Mouse (Mus musculus): ENCODE results near the gene Pkp4. TPM values are rescaled to one million over a fixed set of nuclear protein-coding genes. Genes with fewer than 3 reads are reported as not detected.

The Pkp4 gene
- 27.8 and 36.7 TPM in 2 replicates for polyA plus RNA-seq (2011; ENCODE audit: insufficient read length, low read depth, missing spikeins)

DNA sequence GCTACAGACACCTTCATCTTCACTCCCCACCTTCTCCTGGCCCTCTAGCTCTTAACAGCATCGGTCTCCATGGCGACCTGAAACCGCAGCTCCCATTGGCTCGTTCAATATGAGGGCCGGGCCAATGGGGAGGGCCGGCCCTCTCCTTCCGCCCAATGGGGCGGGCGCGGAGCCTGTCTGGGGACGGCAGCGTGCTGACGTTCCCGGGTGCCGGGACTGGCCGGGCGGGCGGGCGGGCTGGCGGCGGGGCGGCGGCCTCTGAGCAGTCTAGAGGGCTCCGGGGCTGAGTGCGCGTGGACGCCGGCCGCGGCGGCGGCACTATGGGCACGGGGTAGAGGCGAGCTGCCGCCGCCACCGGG is at the start of gene Pkp4, which contains the start of gene Ccdc148:
Pkp4 (plus strand) TSS at position 246 of the 359 bp plus-strand sequence.
Ccdc148 (minus strand) TSS at position 79 of the 359 bp plus-strand sequence.
- TF ChIP-seq POLR2A (IDR thresholded peaks at IDR 0.05; ENCODE audit: low read depth, low read length) = peak; percentile 61
- no peak for TF ChIP-seq CTCF (IDR thresholded peaks at IDR 0.05; ENCODE audit: borderline replicate concordance, insufficient read depth, low read length)
- peaks cover 2% of the 10 kb centered on the region; the same call in 1 of the 2 replicates for H3K4me1 ChIP-seq (ENCODE audit: control insufficient read depth, insufficient read depth, low read length)
- no peak within 1 kb of the TSS; the same call in 1 of the 2 replicates for H3K27ac ChIP-seq (ENCODE audit: insufficient read depth, low read length)
- peak within 1 kb of the TSS; percentile 83 for H3K4me3 ChIP-seq (ENCODE audit: insufficient read depth, low read length)

DNA sequence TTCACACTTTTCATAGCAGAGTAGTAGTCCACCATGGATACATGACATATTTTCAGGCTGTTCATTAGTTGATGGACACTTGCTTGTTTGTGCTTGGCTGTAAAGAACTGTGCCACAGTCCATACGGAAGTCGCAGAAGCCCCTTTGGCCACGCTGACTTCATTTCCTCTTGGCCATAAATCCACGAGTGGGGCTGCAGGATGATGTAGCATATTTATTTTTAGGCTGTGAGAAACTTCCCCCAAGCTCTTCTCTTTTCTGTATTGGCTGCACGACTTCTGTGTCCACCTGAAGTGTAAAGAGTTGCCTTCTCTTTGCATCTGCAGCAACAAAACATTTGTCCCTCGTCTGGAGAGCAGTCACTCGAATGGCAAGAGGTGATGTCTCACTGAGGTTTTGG is 31.6 kb upstream of the Pkp4 start:
- no peaks in the 10 kb centered on the region for H3K4me1 ChIP-seq (ENCODE audit: control insufficient read depth, insufficient read depth, low read length)
- H3K4me3 ChIP-seq (ENCODE audit: insufficient read depth, low read length) = no peak overlapping the region
- no peak overlapping the region for H3K27ac ChIP-seq (ENCODE audit: insufficient read depth, low read length)
- TF ChIP-seq POLR2A (IDR thresholded peaks at IDR 0.05; ENCODE audit: low read depth, low read length) (no peak), CTCF (IDR thresholded peaks at IDR 0.05; ENCODE audit: borderline replicate concordance, insufficient read depth, low read length) (no peak)

DNA sequence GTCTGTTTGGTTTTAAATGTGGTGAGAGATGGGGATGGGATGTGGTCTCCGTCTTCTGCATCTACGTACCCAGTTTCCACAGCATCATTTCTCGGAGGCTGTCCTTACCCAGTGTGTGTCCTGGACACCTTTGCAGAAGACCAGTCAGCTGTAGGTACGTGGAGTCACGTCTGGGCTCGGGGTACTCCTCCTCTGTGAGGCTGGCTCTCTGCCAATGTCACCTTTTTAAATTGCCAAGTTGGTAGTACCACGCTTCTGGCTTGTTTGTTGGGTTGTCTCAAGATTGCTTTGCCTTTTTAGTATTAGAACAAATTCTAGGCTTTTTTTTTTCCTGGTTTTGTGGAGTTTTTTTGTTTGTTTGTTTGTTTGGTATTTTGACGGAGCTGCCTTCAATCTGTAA is 30.8 kb upstream of the Pkp4 start:
- Histone ChIP-seq H3K4me3 (ENCODE audit: insufficient read depth, low read length) (no peak overlapping the region), H3K4me1 (ENCODE audit: control insufficient read depth, insufficient read depth, low read length) (no peaks in the 10 kb centered on the region), H3K27ac (ENCODE audit: insufficient read depth, low read length) (no peak overlapping the region)
- TF ChIP-seq CTCF (IDR thresholded peaks at IDR 0.05; ENCODE audit: borderline replicate concordance, insufficient read depth, low read length) (no peak), POLR2A (IDR thresholded peaks at IDR 0.05; ENCODE audit: low read depth, low read length) (no peak)

DNA sequence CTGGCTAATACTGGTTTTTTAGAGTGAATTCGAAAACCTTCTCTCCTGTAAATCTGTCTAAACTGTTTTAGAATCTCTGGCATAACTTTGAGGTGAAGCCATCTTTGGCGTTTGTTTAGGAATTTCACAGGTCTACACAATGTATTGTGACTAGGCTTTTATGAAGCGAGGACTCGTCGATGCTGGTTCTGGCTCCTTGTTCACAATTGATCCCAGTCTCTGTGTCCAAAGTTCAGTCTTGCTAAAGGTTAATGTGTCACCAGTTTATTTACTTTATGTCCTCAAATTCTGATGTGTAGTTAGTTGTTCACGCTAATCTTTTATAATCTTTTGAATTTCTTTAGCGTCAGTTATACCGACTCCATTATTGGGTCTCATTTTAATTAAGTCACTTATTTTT is 29.6 kb upstream of the Pkp4 start:
- TF ChIP-seq CTCF (IDR thresholded peaks at IDR 0.05; ENCODE audit: borderline replicate concordance, insufficient read depth, low read length) (no peak), POLR2A (IDR thresholded peaks at IDR 0.05; ENCODE audit: low read depth, low read length) (no peak)
- Histone ChIP-seq H3K27ac (ENCODE audit: insufficient read depth, low read length) (no peak overlapping the region), H3K4me3 (ENCODE audit: insufficient read depth, low read length) (no peak overlapping the region), H3K4me1 (ENCODE audit: control insufficient read depth, insufficient read depth, low read length) (no peaks in the 10 kb centered on the region)

DNA sequence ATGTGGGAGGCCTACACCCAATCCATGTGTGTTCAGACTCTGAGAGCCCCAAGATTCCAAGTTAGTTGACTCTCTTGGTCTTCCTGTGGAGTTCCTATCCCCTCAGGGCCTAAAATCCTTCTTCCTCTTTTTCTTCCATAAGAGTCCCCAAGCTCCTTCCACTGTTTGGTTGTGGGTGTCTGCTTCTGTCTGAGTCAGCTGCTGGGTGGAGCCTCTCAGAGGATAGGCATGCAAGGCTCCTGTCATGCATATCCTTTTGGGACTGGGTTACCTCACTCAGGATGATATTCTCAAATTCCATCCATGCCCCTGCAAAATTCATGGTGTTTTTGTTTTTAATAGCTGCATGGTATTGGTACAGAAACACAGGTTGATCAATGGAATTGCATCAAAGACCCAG is 5.2 kb upstream of the Pkp4 start:
- H3K27ac ChIP-seq (ENCODE audit: insufficient read depth, low read length) = peak overlapping the region; percentile 73; the same call in 1 of the 2 replicates
- H3K4me1 ChIP-seq (ENCODE audit: control insufficient read depth, insufficient read depth, low read length) = peaks cover 5% of the 10 kb centered on the region; the same call in 1 of the 2 replicates

DNA sequence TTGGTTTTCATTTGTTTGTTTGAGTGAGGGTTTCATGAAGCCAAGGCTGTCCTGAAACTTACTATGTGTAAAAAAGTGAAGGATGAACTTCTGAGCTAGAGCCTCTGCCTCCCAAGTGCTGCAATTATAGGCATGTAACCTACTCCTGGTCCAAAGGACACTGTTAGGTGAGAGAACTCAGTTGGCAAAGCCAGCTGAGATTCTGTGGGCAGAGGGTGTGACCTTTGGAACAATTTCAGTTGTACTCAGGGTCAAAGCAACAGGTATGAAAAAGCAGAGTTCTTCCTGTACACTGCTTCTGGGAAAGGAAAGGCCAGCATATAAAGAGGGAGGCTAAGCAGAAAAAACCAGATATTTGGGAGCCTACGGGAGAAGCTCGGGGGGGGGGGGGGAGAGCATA is 2.5 kb upstream of the Pkp4 start:
- no peak overlapping the region for H3K4me3 ChIP-seq (ENCODE audit: insufficient read depth, low read length)
- TF ChIP-seq POLR2A (IDR thresholded peaks at IDR 0.05; ENCODE audit: low read depth, low read length) (no peak), CTCF (IDR thresholded peaks at IDR 0.05; ENCODE audit: borderline replicate concordance, insufficient read depth, low read length) (no peak)
- peaks cover 8% of the 10 kb centered on the region for H3K4me1 ChIP-seq (ENCODE audit: control insufficient read depth, insufficient read depth, low read length)
- no peak overlapping the region for H3K27ac ChIP-seq (ENCODE audit: insufficient read depth, low read length)

More for the DNA sequence above, 5.2 kb upstream of the Pkp4 start:
- H3K4me3 ChIP-seq (ENCODE audit: insufficient read depth, low read length) = no peak overlapping the region
- TF ChIP-seq CTCF (IDR thresholded peaks at IDR 0.05; ENCODE audit: borderline replicate concordance, insufficient read depth, low read length) (no peak), POLR2A (IDR thresholded peaks at IDR 0.05; ENCODE audit: low read depth, low read length) (no peak)

DNA sequence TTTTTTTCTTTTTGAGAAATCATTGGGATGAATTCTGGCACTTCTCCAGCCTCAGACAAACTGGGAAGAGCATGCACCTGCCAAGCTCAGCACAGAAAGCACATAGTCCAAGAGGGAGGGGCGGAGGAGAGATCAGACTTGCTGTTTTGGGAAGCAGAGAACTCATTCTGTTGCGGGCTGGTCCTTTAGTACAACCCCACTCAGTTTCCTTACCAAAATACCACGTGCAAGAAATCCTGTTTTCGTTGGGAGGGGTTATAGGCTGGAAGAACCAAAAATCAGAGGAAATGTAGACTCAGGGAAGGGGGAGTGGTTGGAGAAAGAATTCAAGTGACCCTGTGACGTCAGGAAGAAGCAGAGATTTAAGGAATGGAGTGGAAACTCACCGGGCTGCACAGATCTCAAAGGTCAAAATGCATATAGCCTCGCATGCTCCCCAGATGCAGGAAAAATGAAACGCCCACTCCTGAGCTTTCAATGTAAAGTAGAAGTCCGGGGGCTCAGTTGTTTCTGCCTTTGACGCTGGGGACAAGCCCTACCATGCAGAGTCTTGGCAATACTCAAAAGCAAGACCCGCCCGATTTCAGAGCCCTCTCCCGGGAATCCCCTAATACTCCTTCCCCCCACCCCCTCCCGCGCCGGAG is 567 bp upstream of the Pkp4 start:
- no peak overlapping the region for H3K27ac ChIP-seq (ENCODE audit: insufficient read depth, low read length)
- peaks cover 5% of the 10 kb centered on the region; the same call in 1 of the 2 replicates for H3K4me1 ChIP-seq (ENCODE audit: control insufficient read depth, insufficient read depth, low read length)
- H3K4me3 ChIP-seq (ENCODE audit: insufficient read depth, low read length) = peak overlapping the region; percentile 83
- TF ChIP-seq POLR2A (IDR thresholded peaks at IDR 0.05; ENCODE audit: low read depth, low read length) = no peak
- no peak for TF ChIP-seq CTCF (IDR thresholded peaks at IDR 0.05; ENCODE audit: borderline replicate concordance, insufficient read depth, low read length)

DNA sequence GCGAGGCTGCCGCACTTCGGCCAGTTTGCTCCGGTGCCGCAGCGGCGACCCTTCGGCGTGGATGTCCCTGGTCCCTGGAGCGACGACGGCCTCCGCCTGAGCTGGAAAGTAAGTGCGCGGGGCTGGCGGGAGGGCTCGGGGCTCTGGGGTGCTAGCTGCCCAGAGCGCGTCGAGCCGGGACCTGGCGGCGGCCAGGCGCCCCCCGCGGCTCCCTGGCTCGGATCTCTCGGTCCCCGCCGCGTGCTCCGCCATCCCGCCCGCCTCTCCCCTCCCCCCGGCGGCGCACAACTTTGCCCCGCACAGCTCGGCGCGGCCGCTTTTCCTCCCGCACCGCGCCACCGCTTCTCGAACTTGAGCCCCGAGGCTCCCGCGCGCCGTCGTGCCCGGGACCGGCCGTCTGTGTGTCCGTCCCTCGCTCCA is 381 bp downstream of the Pkp4 start:
- no peak overlapping the region; the same call in 1 of the 2 replicates for H3K27ac ChIP-seq (ENCODE audit: insufficient read depth, low read length)
- H3K4me1 ChIP-seq (ENCODE audit: control insufficient read depth, insufficient read depth, low read length) = peaks cover 2% of the 10 kb centered on the region; the same call in 1 of the 2 replicates
- H3K4me3 ChIP-seq (ENCODE audit: insufficient read depth, low read length) = peak overlapping the region; percentile 82
- TF ChIP-seq CTCF (IDR thresholded peaks at IDR 0.05; ENCODE audit: borderline replicate concordance, insufficient read depth, low read length) (no peak), POLR2A (IDR thresholded peaks at IDR 0.05; ENCODE audit: low read depth, low read length) (no peak)

DNA sequence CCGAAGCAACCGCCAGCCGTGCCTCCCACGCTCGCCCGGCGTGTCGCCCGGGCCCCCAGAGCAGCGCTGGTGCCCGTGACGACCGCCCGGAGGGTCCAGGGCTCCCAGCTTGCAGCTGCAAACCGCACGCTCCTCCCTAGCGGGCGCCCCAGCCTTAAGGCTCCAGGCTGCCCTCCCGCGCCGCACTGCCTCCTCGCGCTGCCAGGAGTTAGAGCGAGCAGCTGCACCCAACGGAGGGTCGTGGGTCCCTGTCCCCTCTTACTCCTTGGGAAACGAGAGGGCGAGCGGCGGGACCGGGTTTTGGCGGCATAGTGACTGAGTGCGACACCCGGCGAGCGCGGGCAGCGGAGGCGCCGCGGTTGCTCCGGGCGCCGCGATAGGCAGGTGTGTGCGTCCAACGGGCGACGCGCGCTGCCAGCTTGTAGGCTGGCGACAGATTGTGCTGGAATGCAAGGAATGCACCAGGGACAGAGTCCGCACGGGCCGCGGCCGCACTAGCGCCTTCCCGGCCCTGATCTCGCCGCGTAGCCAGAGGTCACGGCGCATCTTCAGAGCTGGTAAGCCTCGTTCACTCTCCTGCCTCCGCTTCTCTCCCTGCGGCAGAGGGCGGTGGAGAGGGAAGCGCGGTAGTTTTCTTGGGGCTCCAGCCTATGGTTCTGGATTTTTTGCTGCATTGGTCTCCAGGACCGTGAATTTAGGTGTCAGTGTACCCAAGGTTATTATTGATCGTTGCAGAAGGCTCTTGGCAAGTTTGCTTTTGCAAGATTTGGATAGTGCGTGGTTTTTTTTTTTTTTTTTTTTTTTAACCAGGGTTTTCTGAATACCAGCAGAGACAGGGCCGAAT is 1.0 kb downstream of the Pkp4 start:
- TF ChIP-seq CTCF (IDR thresholded peaks at IDR 0.05; ENCODE audit: borderline replicate concordance, insufficient read depth, low read length) (peak; percentile 59), POLR2A (IDR thresholded peaks at IDR 0.05; ENCODE audit: low read depth, low read length) (no peak)
- peak overlapping the region; percentile 82 for H3K4me3 ChIP-seq (ENCODE audit: insufficient read depth, low read length)
- no peak overlapping the region; the same call in 1 of the 2 replicates for H3K27ac ChIP-seq (ENCODE audit: insufficient read depth, low read length)
- H3K4me1 ChIP-seq (ENCODE audit: control insufficient read depth, insufficient read depth, low read length) = peaks cover 2% of the 10 kb centered on the region; the same call in 1 of the 2 replicates

DNA sequence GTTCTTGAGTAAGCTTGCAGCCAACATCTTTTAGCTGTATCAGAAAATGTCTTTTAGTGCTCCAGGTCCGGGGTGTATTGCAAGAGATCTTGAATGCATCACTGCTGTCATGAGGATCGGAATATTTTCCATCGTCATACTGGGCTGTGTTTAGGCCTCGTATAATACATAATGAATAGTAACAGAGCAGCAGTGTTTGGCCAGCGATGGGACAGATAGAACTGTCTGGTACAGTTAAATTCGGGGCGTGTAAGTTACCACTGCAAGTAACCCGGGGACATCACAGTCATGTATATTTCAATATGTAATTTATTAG is 1.6 kb downstream of the Pkp4 start:
- Histone ChIP-seq H3K4me3 (ENCODE audit: insufficient read depth, low read length) (peak overlapping the region; percentile 82), H3K27ac (ENCODE audit: insufficient read depth, low read length) (no peak overlapping the region), H3K4me1 (ENCODE audit: control insufficient read depth, insufficient read depth, low read length) (peaks cover 2% of the 10 kb centered on the region; the same call in 1 of the 2 replicates)
- TF ChIP-seq POLR2A (IDR thresholded peaks at IDR 0.05; ENCODE audit: low read depth, low read length) = no peak
- no peak for TF ChIP-seq CTCF (IDR thresholded peaks at IDR 0.05; ENCODE audit: borderline replicate concordance, insufficient read depth, low read length)

Data from embryonic fibroblast, embryonic 13.5 days (primary cell).